Mouse (Mus musculus) adrenal gland, adult (tissue): ENCODE measurements around the gene Psors1c2.

Experiments
- DNase-seq, 2 experiments: peaks; one replicate each; pipeline ENCODE4 v3.0.0; 2022 to 2023; ENCODE audit warnings: low spot score in 1 of 2; ENCODE audit not compliant: inconsistent age in 2 of 2

The Psors1c2 gene

DNA sequence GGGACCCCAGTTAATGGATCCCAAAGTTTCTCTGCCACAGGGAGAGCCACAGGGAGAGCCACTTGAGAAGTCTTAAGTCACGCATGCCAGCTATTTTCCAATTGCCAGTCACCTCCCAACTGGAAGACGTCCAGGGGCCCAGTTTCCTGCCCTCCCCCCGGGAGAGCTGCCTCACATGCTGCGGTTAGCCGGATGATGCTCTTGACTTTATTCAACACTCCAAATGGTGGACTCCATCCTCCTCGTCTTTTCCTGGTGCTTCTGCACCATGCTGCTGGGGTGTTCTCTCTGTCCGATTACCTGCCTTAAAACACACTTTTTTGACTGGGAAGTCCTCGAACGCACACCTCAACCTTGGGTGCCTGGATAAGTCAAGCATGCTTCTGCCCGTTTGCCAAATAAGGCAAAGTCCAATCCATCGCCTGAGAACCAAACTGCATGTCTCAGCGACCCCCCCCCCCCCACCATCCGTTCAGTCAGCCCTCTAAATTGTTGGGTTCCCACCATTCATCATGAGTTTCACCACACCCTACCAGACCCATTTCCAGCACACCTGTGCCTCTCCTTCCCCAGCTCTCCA, 23.3 kb downstream of the Psors1c2 start:
- DNase-seq: no peak

DNA sequence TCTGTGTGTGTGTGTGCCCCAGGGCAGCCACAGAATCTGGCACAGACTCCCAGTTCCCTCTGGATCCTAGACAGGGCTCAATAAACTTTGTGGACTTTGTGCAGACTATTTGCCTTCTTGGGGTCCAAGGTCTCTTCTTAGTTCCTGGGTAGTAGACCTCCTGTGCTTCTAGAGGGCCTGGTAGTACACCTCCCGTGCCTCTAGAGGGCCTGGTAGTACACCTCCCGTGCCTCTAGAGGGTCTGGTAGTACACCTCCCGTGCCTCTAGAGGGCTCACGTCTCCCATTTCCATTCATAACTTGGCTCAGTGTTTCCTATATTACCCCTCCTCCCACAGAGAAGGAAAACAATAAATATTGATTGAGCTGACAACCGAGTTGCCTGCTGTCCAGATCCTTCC, 23.8 kb downstream of the Psors1c2 start:
- peak; percentile 53 to 79 for DNase-seq

GRCm38 (mm10) chr17:35557351-35557750, 24.4 kb downstream of the Psors1c2 start:
- DNase-seq: peak; percentile 36 to 61

- no peak for DNase-seq
These were observed 25.2 kb downstream of the Psors1c2 start for GRCm38 (mm10) chr17:35558216-35558615.

DNA sequence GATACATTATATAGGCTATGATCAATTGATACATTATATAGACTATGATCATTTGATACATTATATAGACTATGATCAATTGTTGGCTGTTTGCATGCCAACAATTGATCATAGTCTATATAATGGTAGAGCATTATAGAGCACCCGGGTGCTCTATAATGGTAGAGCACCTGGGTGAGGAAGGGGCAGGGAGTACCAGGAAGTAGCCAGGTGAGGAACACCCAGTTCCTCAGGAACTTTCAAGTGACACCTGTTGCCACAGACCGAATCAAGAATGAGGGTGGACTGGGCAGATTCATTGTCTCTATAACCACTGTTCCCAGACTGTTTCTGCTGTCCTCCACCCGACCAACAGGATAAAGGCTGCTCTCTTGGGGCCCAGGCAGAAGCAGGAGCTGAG, 34.1 kb downstream of the Psors1c2 start, which contains the start of gene 2300002M23Rik:
Gene 2300002M23Rik (plus strand): TSS at position 301 of the 400 bp plus-strand sequence.
- DNase-seq: no peak

GRCm38 (mm10) chr17:35567767-35568166, 34.8 kb downstream of the Psors1c2 start:
- DNase-seq: no peak

DNA sequence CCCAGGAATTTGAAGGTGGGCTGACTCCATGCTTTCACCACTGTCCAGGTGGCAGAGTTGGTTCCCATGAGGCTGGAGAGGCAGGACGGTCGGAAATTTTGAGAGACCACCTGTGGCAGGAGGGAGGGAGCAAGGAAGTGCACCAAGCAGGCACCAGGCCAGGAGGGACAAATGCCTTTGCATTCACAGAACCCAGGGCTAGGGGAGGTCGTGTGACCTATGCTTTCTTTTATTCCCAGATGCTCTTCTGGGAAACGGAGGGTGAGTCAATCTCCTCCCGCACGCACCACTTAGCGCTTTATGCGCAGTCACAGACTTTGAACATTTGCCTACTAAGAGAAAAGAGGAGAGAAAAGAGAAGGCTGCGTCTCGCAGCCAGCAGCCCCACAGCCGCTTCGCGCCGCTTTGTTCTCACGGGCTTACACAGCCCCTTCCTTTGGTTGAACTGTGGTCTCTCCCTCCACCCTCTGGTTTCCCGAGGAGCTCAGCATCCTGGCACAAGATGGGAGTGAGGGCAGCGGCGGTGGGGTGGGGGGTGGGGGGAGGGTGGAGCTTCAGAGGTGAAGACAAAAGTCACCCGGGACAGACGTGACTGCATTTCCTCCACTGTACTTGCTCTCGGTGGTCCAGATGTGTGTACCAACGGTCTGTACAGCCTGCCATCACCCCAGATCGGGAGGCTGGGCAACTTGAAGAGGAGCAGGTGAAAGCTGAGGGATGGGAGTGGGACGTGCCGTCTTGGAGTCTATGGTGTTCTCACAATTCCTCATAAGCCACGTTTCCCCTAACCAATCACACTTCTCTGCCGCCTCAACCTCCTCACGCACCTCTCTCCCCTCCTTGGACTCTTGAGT, 36.3 kb downstream of the Psors1c2 start:
- no peak for DNase-seq

GRCm38 (mm10) chr17:35570836-35571235, 37.8 kb downstream of the Psors1c2 start:
- no peak for DNase-seq

GRCm38 (mm10) chr17:35571477-35571876, 38.5 kb downstream of the Psors1c2 start:
- DNase-seq: no peak

DNA sequence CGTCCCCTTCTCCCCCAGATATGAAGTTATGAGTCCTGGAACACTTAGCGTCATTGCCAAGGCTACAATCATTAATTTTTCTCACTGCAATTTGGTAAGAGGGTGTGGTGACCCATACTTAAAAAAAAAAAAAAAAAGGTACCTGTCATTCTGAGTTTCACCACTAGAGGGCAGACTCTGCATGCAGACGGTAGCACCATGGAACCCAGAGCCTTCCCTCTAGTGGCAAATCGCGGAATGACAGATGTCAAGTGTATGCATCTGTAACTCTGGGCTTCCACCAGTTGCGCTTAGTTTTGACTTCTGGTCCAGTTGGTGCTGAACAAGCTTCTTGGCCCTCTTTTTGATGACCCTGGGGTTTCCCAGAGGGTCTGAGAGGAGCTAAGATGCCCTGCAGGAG, 45.2 kb downstream of the Psors1c2 start:
- DNase-seq: peak; percentile 72 to 94

GRCm38 (mm10) chr17:35582900-35583299, 49.9 kb downstream of the Psors1c2 start:
- DNase-seq: peak in 1 of 2 experiments; percentile 35
